Mouse (Mus musculus) kidney, adult 11 months (tissue): ENCODE measurements around the gene Jmjd1c.

Experiments
- DNase-seq: peaks from one replicate; pipeline ENCODE4 v3.0.0; 2022

The Jmjd1c gene

GRCm38 (mm10) chr10:67095798-67096620 lies at the start of gene Jmjd1c:
Gene Jmjd1c, plus strand, starts transcription at chr10:67096125.
- peak; percentile 75 for DNase-seq

- no peak for DNase-seq
Measured at GRCm38 (mm10) chr10:67047712-67048645, 47.9 kb upstream of the Jmjd1c start.

- DNase-seq: no peak
Measured at GRCm38 (mm10) chr10:67048871-67049615, 46.9 kb upstream of the Jmjd1c start.

GRCm38 (mm10) chr10:67049621-67050020 lies 46.3 kb upstream of the Jmjd1c start:
- no peak for DNase-seq

- DNase-seq: peak; percentile 45
Measured at GRCm38 (mm10) chr10:67050766-67051165, 45.2 kb upstream of the Jmjd1c start.

GRCm38 (mm10) chr10:67051466-67051865 lies 44.5 kb upstream of the Jmjd1c start:
- no peak for DNase-seq

GRCm38 (mm10) chr10:67052429-67052828 lies 43.5 kb upstream of the Jmjd1c start:
- DNase-seq: no peak

- no peak for DNase-seq
Measured at GRCm38 (mm10) chr10:67053475-67053874, 42.5 kb upstream of the Jmjd1c start.

GRCm38 (mm10) chr10:67055867-67056856 lies 39.8 kb upstream of the Jmjd1c start:
- no peak for DNase-seq

- DNase-seq: no peak
Measured at GRCm38 (mm10) chr10:67057208-67057607, 38.7 kb upstream of the Jmjd1c start.

GRCm38 (mm10) chr10:67057696-67058095 lies 38.2 kb upstream of the Jmjd1c start:
- DNase-seq: no peak

GRCm38 (mm10) chr10:67058297-67058696 lies 37.6 kb upstream of the Jmjd1c start:
- DNase-seq: peak; percentile 78

- DNase-seq: no peak
Measured at GRCm38 (mm10) chr10:67058702-67059101, 37.2 kb upstream of the Jmjd1c start.

- no peak for DNase-seq
Measured at GRCm38 (mm10) chr10:67061367-67061801, 34.5 kb upstream of the Jmjd1c start.

GRCm38 (mm10) chr10:67061823-67062222 lies 34.1 kb upstream of the Jmjd1c start:
- no peak for DNase-seq

GRCm38 (mm10) chr10:67065277-67065887 lies 30.5 kb upstream of the Jmjd1c start:
- DNase-seq: no peak

- DNase-seq: no peak
Measured at GRCm38 (mm10) chr10:67065927-67066326, 30.0 kb upstream of the Jmjd1c start.

GRCm38 (mm10) chr10:67066421-67066820 lies 29.5 kb upstream of the Jmjd1c start:
- DNase-seq: no peak

- DNase-seq: no peak
Measured at GRCm38 (mm10) chr10:67069013-67069412, 26.9 kb upstream of the Jmjd1c start.

GRCm38 (mm10) chr10:67071389-67071788 lies 24.5 kb upstream of the Jmjd1c start:
- DNase-seq: no peak

GRCm38 (mm10) chr10:67071884-67072283 lies 24.0 kb upstream of the Jmjd1c start:
- DNase-seq: no peak
